Mouse (Mus musculus) kidney, adult 2 months (tissue): ENCODE measurements around the gene Tpi1. TPM values are rescaled to one million over a fixed set of nuclear protein-coding genes. Genes with fewer than 3 reads are reported as not detected.
A peak's percentile ranks its signal among the peaks of the same experiment; 100 is the strongest.

Experiments used
- DNase-seq: peaks from one replicate; pipeline ENCODE4 v3.0.0; 2021
- H3K27ac ChIP-seq: fragments of 200-500 bp; 2 replicates; pipeline ENCODE4 v1.5.1; 2012; ENCODE audit warnings: low read depth, low read length, control low read depth, inconsistent platforms; ENCODE audit not compliant: insufficient read depth
- H3K27me3 ChIP-seq: fragments of 200-500 bp; replicated peaks from 2 replicates; pipeline ENCODE4 v1.6.1; 2012; ENCODE audit warnings: mild to moderate bottlenecking, moderate library complexity, low read length, inconsistent platforms; ENCODE audit not compliant: control insufficient read depth, insufficient read depth
- H3K36me3 ChIP-seq: fragments of 200-500 bp; 2 replicates; pipeline ENCODE4 v1.6.1; 2012; ENCODE audit warnings: mild to moderate bottlenecking, moderate library complexity, low read length, inconsistent platforms; ENCODE audit not compliant: control insufficient read depth, insufficient read depth
- H3K4me1 ChIP-seq: fragments of 200-500 bp; 2 replicates; pipeline ENCODE4 v1.6.1; 2011; ENCODE audit warnings: low read length; ENCODE audit not compliant: control insufficient read depth, insufficient read depth
- H3K4me3 ChIP-seq: fragments of 200-500 bp; 2 replicates; pipeline ENCODE4 v1.5.1; 2011; ENCODE audit warnings: mild to moderate bottlenecking, low read depth, low read length, control low read depth; ENCODE audit not compliant: insufficient read depth
- CTCF ChIP-seq: fragments of 200-500 bp; conservative IDR thresholded peaks from 2 replicates; pipeline ENCODE4 v1.5.1; 2011; ENCODE audit warnings: low read depth, mild to moderate bottlenecking, control low read depth, low read length, moderate library complexity, mixed read lengths; ENCODE audit not compliant: insufficient read depth, insufficient read length
- POLR2A ChIP-seq: fragments of 200-500 bp; IDR thresholded peaks from one replicate; pipeline ENCODE4 v1.6.1; 2011; ENCODE audit warnings: low read depth, low read length, control low read depth
- WGBS: fragments of 180-500 bp; shearing (Covaris S2); methylation state at CpG from one replicate; pipeline ENCODE4 v1.1.7; 2018; 5-methylcytosine and 5-hydroxymethylcytosine counted together
- polyA plus RNA-seq: library from polyadenylated mRNA; depleted of rRNA; stranded (reverse); fragments of >200 nt; gene quantifications from 2 replicates; pipeline ENCODE4 v1.2.3, GENCODE M21; 2012

Tpi1 gene
- polyA plus RNA-seq, 1 experiment = 1,055 TPM

- WGBS = 76% methylated on average over 28 of the region's 28 CpGs
- TF ChIP-seq CTCF (no peak), POLR2A (no peak)
- no peak for DNase-seq
- Histone ChIP-seq H3K36me3 (no peaks in the 10 kb centered on the region), H3K4me1 (no peaks in the 10 kb centered on the region), H3K4me3 (no peak overlapping the region), H3K27me3 (no peaks in the 10 kb centered on the region), H3K27ac (no peak overlapping the region)
These were observed 44.6 kb upstream of the Tpi1 start for GRCm38 (mm10) chr6:124858561-124859318.

- no peaks in the 10 kb centered on the region for H3K36me3 ChIP-seq
- no peak for DNase-seq
- no peaks in the 10 kb centered on the region for H3K27me3 ChIP-seq
- 37% methylated on average over 26 of the region's 26 CpGs for WGBS
- H3K4me1 ChIP-seq = no peaks in the 10 kb centered on the region
- TF ChIP-seq POLR2A (no peak), CTCF (no peak)
- peak overlapping the region; percentile 65; the same call in 1 of the 2 replicates for H3K4me3 ChIP-seq
- H3K27ac ChIP-seq = no peak overlapping the region
These were observed 43.9 kb upstream of the Tpi1 start for GRCm38 (mm10) chr6:124857840-124858530.

GRCm38 (mm10) chr6:124856916-124857839 is 43.1 kb upstream of the Tpi1 start, which contains the start of gene P3h3:
TSS of gene P3h3 (minus strand) at chr6:124857752.
- peak; percentile 55 for TF ChIP-seq CTCF
- TF ChIP-seq POLR2A = no peak
- DNase-seq = peak; percentile 79
- Histone ChIP-seq H3K4me3 (peak within 1 kb of the TSS; percentile 65), H3K27ac (no peak within 1 kb of the TSS), H3K27me3 (no peaks in the 10 kb centered on the region), H3K36me3 (no peaks in the 10 kb centered on the region), H3K4me1 (no peaks in the 10 kb centered on the region)
- WGBS = under 1% methylated on average over 86 of the region's 86 CpGs

GRCm38 (mm10) chr6:124856321-124856720 is 42.2 kb upstream of the Tpi1 start:
- DNase-seq = no peak
- H3K4me3 ChIP-seq = no peak overlapping the region
- WGBS = 29% methylated on average over 14 of the region's 14 CpGs
- no peak for TF ChIP-seq CTCF
- no peak for TF ChIP-seq POLR2A
- H3K27ac ChIP-seq = no peak overlapping the region
- H3K27me3 ChIP-seq = no peaks in the 10 kb centered on the region
- no peaks in the 10 kb centered on the region for H3K4me1 ChIP-seq
- no peaks in the 10 kb centered on the region for H3K36me3 ChIP-seq

- H3K4me1 ChIP-seq = no peaks in the 10 kb centered on the region
- H3K36me3 ChIP-seq = no peaks in the 10 kb centered on the region
- WGBS = 78% methylated on average over 12 of the region's 12 CpGs
- H3K4me3 ChIP-seq = no peak overlapping the region
- H3K27me3 ChIP-seq = no peaks in the 10 kb centered on the region
- DNase-seq = no peak
- H3K27ac ChIP-seq = no peak overlapping the region
- no peak for TF ChIP-seq CTCF
- no peak for TF ChIP-seq POLR2A
These were observed 40.6 kb upstream of the Tpi1 start for GRCm38 (mm10) chr6:124854647-124855046.

GRCm38 (mm10) chr6:124850535-124850934 is 36.4 kb upstream of the Tpi1 start:
- TF ChIP-seq POLR2A = no peak
- no peak for TF ChIP-seq CTCF
- WGBS = 80% methylated on average over 8 of the region's 8 CpGs

GRCm38 (mm10) chr6:124847305-124847704 is 33.2 kb upstream of the Tpi1 start:
- DNase-seq = peak; percentile 91
- Histone ChIP-seq H3K4me1 (no peaks in the 10 kb centered on the region), H3K4me3 (no peak overlapping the region), H3K27me3 (no peaks in the 10 kb centered on the region), H3K27ac (no peak overlapping the region), H3K36me3 (no peaks in the 10 kb centered on the region)
- TF ChIP-seq POLR2A = no peak
- peak; percentile 90 for TF ChIP-seq CTCF
- WGBS = 13% methylated on average over 9 of the region's 9 CpGs

More at GRCm38 (mm10) chr6:124850535-124850934, 36.4 kb upstream of the Tpi1 start:
- Histone ChIP-seq H3K36me3 (no peaks in the 10 kb centered on the region), H3K4me1 (no peaks in the 10 kb centered on the region), H3K27ac (no peak overlapping the region), H3K4me3 (no peak overlapping the region), H3K27me3 (no peaks in the 10 kb centered on the region)
- DNase-seq = no peak
